Mouse (Mus musculus) lung, embryonic 15.5 days (tissue): ENCODE results near the gene Ovol2. TPM values are rescaled to one million over a fixed set of nuclear protein-coding genes. Genes with fewer than 3 reads are reported as not detected.

Experiments used
- ATAC-seq: fragments of 200-750 bp; cut with Nextera tagmentation; 2 replicates; pipeline ENCODE4 v1.8.0; 2017; ENCODE audit warnings: moderate number of reproducible peaks, borderline replicate concordance; ENCODE audit not compliant: low FRiP score, low TSS enrichment; ENCODE audit errors: extremely low read depth
- H3K27ac ChIP-seq: fragments of 300-500 bp; sonication (generic); 2 replicates; pipeline ENCODE4 v1.5.1; 2015; ENCODE audit warnings: moderate library complexity, mild to moderate bottlenecking, inconsistent platforms
- H3K27me3 ChIP-seq: fragments of 300-500 bp; sonication (generic); 2 replicates; pipeline ENCODE4 v1.6.1; 2015; ENCODE audit warnings: inconsistent platforms
- H3K36me3 ChIP-seq: fragments of 300-500 bp; sonication (generic); 2 replicates; pipeline ENCODE4 v1.6.1; 2015; ENCODE audit warnings: inconsistent platforms
- H3K4me1 ChIP-seq: fragments of 300-500 bp; sonication (generic); 2 replicates; pipeline ENCODE4 v1.6.1; 2015; ENCODE audit warnings: inconsistent platforms
- H3K4me2 ChIP-seq: fragments of 300-500 bp; sonication (generic); 2 replicates; pipeline ENCODE4 v1.6.1; 2015; ENCODE audit warnings: inconsistent platforms, mild to moderate bottlenecking, moderate library complexity
- H3K4me3 ChIP-seq: fragments of 300-500 bp; sonication (generic); 2 replicates; pipeline ENCODE4 v1.5.1; 2015; ENCODE audit warnings: mild to moderate bottlenecking, inconsistent platforms
- H3K9ac ChIP-seq: fragments of 300-500 bp; sonication (generic); 2 replicates; pipeline ENCODE4 v1.6.1; 2015; ENCODE audit warnings: inconsistent platforms
- H3K9me3 ChIP-seq: fragments of 300-500 bp; sonication (generic); 2 replicates; pipeline ENCODE4 v1.6.1; 2016; ENCODE audit warnings: inconsistent platforms
- WGBS: fragments of 180-500 bp; shearing (Covaris S2); methylation state at CpG from one replicate; pipeline ENCODE4 v1.1.7; 2015; 5-methylcytosine and 5-hydroxymethylcytosine counted together
- polyA plus RNA-seq: library from polyadenylated mRNA; unstranded; fragments of >200 nt; fragmentation: Nextera tagmentation; extraction: Ambion mirVana; gene quantifications from 2 replicates; pipeline ENCODE4 v1.2.1, GENCODE M21; 2015

Ovol2 gene
- polyA plus RNA-seq, 1 experiment from 2014 or later: 4.8 TPM

DNA sequence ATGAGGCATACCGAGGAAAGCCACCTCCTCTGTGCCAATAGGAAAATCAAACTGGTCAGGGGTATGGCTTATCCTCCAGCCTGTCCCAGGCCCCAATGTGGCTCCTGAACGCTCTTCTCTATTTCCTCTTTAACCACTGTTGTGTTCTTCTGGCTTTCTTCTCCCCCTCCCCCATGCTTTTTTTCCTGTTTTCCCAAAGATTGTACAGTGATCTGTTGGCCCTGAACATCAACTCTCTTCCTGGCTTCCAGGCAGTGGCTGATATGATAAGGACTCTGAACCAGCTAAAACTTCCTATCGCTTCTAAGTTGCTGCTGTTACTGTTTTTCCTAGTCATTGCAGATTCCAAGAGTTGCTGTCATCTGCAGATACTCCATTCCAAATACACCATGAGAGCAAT lies 55.1 kb downstream of the Ovol2 start:
- Histone ChIP-seq H3K36me3 (peaks cover 27% of the 10 kb centered on the region), H3K27me3 (no peaks in the 10 kb centered on the region), H3K9me3 (no peaks in the 10 kb centered on the region), H3K4me1 (peaks cover 22% of the 10 kb centered on the region), H3K27ac (no peak overlapping the region), H3K4me2 (no peak overlapping the region), H3K4me3 (no peak overlapping the region), H3K9ac (no peak overlapping the region)
- no peak for ATAC-seq
- WGBS: 81% methylated on average over 3 of the region's 3 CpGs

DNA sequence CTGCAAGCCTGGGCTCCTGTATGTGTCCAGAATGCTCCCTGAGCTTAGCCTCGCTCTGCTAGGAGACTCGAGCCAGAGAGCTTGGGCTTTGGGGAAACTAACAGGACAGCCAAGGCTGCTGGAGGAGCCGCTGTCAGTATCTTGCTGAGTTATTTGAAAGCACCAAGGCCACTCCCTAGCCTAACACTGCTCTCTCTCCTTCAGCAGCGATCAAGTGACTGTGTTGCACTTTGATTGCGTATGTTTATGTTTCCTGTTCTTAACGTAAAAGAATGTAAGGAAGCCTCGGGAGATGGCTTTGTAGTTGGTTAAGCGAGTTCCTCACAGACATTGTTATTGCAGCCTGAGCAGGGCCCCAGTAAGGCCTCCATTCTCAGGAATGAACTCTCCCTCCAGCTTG lies 57.2 kb downstream of the Ovol2 start:
- no peaks in the 10 kb centered on the region for H3K9me3 ChIP-seq
- peak overlapping the region; percentile 65 for H3K27ac ChIP-seq
- H3K4me3 ChIP-seq: no peak overlapping the region
- H3K36me3 ChIP-seq: peaks cover 23% of the 10 kb centered on the region
- no peak for ATAC-seq
- H3K4me1 ChIP-seq: peaks cover 29% of the 10 kb centered on the region
- H3K4me2 ChIP-seq: peak overlapping the region; percentile 17; the same call in 1 of the 2 replicates
- WGBS: 22% methylated on average over 8 of the region's 8 CpGs
- H3K27me3 ChIP-seq: no peaks in the 10 kb centered on the region
- no peak overlapping the region for H3K9ac ChIP-seq

DNA sequence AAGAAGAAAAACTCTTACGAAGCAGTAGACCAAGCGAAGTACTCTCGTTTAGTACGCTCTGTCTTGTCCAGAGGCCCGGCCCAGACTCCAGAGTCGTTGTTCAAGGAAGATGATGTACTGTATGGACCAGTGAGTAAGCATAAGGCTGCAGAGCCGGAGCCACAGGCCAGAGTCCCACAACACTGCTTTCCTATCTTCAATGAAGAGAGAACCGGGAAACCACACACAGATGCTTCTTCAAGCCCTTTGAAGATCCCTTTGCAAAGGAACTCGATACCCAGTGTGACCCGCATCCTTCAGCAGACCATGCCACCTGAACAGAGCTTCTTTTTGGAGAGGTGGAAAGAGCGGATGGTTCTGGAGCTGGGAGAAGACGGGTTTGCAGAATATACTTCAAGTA lies 59.9 kb downstream of the Ovol2 start:
- 0 out of 2 replicates have a peak overlapping the region, but pooled peaks have one; percentile 83 for H3K4me2 ChIP-seq
- peaks cover 43% of the 10 kb centered on the region for H3K4me1 ChIP-seq
- H3K36me3 ChIP-seq: peaks cover 9% of the 10 kb centered on the region
- ATAC-seq: no peak
- no peaks in the 10 kb centered on the region for H3K27me3 ChIP-seq
- H3K9me3 ChIP-seq: no peaks in the 10 kb centered on the region
- 87% methylated on average over 12 of the region's 12 CpGs for WGBS
- H3K4me3 ChIP-seq: no peak overlapping the region
- no peak overlapping the region for H3K27ac ChIP-seq
- H3K9ac ChIP-seq: no peak overlapping the region; the same call in 1 of the 2 replicates

DNA sequence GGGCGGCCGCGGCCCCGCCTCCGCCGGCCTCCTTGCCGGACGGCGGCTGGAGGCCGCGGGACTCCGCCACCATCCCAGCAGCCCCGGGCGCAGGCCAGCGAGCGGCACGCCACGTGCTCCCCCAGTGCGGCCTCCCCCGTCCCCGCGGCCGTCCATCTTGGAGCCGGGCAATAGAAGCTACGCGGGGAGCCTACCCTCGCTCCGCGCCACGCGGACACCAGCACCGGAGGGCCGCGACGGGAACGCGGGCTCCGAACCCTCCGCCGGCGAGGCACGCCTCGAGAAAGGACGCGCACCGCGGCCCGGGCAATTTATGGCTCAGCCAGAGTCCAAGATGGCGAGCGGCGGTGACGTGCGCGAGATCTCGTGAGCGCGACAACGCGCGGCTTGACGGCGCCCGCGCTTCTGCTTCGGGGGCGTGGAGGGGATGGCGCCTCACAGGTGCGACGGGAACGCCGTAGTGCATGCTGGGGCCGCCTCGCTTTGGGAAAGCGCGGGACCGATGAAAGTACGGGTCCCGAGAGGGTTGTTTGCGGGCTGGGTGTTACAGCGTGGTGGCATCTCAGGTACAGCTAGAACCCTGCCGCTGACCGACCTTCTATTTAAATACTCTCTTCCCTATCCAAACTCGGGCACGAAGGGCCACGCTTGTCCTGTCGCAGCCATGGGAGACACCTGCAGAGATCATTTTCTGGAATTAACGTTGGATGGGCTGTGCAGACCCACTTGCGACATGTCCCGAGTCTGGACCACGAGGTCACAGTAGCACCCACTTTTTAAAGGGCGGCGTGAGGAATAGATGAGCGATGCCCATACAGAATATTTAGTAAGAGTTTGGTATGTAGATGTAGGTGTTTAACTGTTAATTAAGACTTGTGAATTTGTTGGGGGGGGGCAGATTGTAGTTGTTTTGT lies 61.2 kb downstream of the Ovol2 start, which contains the start of the genes Mgme1 and Snx5:
Mgme1 (plus strand) TSS at position 157 of the 914 bp plus-strand sequence.
Snx5 (minus strand) TSS at position 400 of the 914 bp plus-strand sequence.
- under 1% methylated on average over 86 of the region's 93 CpGs for WGBS
- H3K27me3 ChIP-seq: no peaks in the 10 kb centered on the region
- H3K4me3 ChIP-seq: peak within 1 kb of the TSS; percentile 77
- H3K9me3 ChIP-seq: no peaks in the 10 kb centered on the region
- no peaks in the 10 kb centered on the region for H3K36me3 ChIP-seq
- H3K27ac ChIP-seq: peak within 1 kb of the TSS; percentile 98
- H3K4me1 ChIP-seq: peaks cover 54% of the 10 kb centered on the region
- peak within 1 kb of the TSS; percentile 83 for H3K4me2 ChIP-seq
- H3K9ac ChIP-seq: peak within 1 kb of the TSS; percentile 91
- ATAC-seq: peak; percentile 97

DNA sequence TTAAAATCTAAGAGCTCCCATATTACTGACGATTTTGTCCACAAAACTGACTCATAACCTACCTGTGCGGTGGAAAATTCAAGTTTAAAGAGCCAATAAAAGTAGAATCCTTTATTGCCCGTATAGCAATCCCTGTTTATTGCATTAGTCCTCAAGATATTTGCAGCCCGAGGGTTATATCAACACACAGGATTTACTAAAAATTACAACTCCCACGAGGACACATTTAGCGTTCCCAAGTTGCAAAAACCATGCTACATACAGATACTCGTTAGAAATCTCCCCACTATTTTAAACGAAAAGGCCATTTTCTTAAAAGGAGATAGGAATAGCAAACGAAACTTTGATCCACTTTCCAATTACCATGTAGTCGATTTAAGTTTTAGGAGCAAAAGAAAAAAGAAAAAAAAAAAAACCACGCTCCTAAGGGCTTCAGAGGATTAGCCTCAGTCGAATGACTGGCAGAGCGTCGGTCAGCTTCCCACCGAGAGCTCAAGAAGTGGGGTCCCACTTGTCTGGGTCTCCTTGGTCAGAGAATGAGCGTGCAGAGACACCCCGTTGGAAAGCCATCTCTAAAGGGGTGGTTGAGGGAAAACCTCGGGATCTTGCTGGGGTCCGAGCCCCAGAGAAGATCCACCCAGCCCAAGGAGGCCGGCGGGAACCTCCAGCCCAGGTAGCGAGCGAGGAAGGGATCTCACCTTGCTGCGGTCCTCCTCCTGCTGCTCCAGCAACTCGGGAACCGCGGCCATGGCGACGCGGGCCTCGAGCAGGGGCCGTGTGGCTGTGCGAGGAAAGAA lies 62.1 kb downstream of the Ovol2 start:
- peaks cover 51% of the 10 kb centered on the region for H3K4me1 ChIP-seq
- H3K36me3 ChIP-seq: no peaks in the 10 kb centered on the region
- H3K27me3 ChIP-seq: no peaks in the 10 kb centered on the region
- no peak; the same call in 1 of the 2 replicates for ATAC-seq
- H3K4me3 ChIP-seq: peak overlapping the region; percentile 77
- H3K27ac ChIP-seq: peak overlapping the region; percentile 98
- peak overlapping the region; percentile 91 for H3K9ac ChIP-seq
- under 1% methylated on average over 32 of the region's 33 CpGs for WGBS
- no peaks in the 10 kb centered on the region for H3K9me3 ChIP-seq
- H3K4me2 ChIP-seq: peak overlapping the region; percentile 83

DNA sequence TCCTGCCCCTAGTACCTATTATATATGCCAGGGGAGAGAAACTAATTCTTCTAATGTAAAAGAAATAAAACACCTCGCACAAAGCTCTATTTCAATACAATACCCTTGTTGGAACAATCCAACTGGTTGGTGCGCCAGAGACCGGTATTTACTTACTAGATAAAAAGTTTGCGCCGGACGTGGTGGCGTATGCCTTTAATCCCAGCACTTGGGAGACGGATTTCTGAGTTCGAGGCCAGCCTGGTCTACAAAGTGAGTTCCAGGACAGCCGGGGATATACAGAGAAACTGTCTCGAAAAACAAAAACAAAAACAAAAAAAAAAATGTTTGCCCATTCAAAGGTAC lies 62.7 kb downstream of the Ovol2 start:
- H3K4me1 ChIP-seq: peaks cover 48% of the 10 kb centered on the region
- WGBS: 0% methylated on average over 11 of the region's 11 CpGs
- H3K9ac ChIP-seq: peak overlapping the region; percentile 91
- 0 out of 2 replicates have a peak overlapping the region, but pooled peaks have one; percentile 98 for H3K27ac ChIP-seq
- H3K36me3 ChIP-seq: 0 out of 2 replicates have a peak, but pooled peaks cover 2% of the 10 kb centered on the region
- peak overlapping the region; percentile 77 for H3K4me3 ChIP-seq
- no peak for ATAC-seq
- H3K4me2 ChIP-seq: peak overlapping the region; percentile 83
- no peaks in the 10 kb centered on the region for H3K27me3 ChIP-seq
- H3K9me3 ChIP-seq: no peaks in the 10 kb centered on the region

DNA sequence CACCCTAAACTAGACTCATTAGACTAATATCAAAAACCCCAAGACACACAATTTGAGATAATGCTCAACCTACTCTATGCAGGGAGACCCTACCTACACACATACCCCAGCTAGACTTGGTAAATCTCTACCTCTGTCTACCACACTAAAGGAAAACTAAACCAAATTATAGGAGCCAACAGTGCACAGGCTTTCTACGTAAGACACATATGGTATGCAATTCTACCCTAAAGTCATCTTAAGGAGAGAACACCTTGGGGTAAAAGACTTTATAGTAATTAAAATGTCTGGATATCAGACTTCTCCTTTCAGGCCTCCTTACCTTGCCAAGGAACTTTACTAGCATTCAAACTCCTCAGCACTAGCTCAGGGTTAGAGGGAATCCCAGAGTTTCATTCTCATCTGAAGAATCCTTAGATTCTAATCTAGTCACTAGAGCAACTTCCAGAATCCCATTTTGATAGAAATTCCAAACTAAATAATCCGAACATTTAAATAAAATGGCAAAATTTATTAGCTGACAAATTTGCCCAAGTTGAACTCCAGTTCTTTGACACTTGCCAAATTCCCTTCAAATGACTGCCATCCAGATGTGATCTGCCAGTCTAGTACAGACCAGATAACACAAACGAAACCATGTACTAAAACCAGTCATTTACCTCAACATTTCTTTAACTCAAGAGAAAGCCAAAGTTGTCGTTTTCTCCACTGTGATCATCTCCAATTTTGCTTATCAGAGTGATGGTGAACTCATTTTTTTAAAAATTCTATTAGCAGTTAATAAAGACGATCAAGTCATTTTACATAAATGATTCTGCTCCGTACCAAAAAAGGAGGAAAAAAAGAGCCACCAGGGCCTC lies 63.3 kb downstream of the Ovol2 start:
- Histone ChIP-seq H3K4me3 (peak overlapping the region; percentile 77), H3K9me3 (no peaks in the 10 kb centered on the region), H3K36me3 (0 out of 2 replicates have a peak, but pooled peaks cover 3% of the 10 kb centered on the region), H3K27me3 (no peaks in the 10 kb centered on the region), H3K4me2 (peak overlapping the region; percentile 83), H3K4me1 (peaks cover 49% of the 10 kb centered on the region), H3K9ac (peak overlapping the region; percentile 91), H3K27ac (no peak overlapping the region)
- 5% methylated on average over 6 of the region's 6 CpGs for WGBS
- no peak for ATAC-seq

DNA sequence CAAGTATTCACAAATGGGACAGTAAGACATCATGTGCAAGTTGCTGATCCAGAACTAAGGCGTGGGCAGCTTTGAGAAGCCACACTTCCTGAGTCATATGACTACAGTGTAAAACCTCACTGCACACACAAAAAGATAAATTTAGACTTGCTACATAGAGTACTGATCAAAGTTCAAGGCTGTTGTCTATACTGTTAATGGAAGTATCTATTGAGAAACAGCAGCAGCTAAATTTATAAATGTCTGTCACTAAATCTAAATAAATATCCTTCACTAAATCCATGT lies 64.3 kb downstream of the Ovol2 start:
- no peak for ATAC-seq
- no peak overlapping the region for H3K9ac ChIP-seq
- 25% methylated on average over 1 of the region's 1 CpGs for WGBS

DNA sequence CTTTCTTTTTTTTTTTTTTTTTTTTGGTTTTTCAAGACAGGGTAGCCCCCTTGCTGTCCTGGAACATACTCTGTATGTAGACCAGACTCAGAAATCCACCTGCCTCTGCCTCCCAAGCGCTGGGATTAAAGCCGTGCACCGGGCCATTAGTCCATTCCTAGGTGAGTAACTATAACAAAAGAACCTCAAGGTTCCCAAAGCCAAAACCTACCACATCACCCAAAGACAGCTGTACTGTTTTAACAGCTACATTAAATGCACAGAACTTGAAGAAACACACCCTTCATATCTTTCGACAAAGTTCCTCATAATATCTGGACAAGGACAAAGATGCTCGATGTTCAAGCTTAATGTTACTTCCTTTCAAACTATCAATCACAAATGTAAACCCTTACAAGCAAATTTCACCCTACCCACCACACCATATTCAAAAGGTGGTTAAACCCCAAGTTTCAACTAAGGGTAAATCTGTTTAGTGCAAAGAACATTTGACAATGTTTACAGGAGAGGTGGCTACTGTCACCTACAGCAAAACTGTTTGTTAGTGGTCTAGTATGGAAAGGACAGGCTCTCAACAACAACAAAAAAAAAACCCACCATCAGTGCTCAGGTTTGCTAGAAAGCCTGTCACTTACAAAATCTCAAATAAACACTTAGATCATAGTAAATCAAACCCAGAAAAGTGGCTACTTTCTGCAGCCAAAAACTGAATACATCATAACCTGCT lies 64.8 kb downstream of the Ovol2 start:
- Histone ChIP-seq H3K27ac (no peak overlapping the region), H3K4me2 (peak overlapping the region; percentile 83), H3K9me3 (no peaks in the 10 kb centered on the region), H3K4me3 (0 out of 2 replicates have a peak overlapping the region, but pooled peaks have one; percentile 77), H3K4me1 (peaks cover 50% of the 10 kb centered on the region), H3K9ac (no peak overlapping the region), H3K36me3 (0 out of 2 replicates have a peak, but pooled peaks cover 3% of the 10 kb centered on the region), H3K27me3 (no peaks in the 10 kb centered on the region)
- 43% methylated on average over 5 of the region's 5 CpGs for whole genome bisulfite sequencing
- ATAC-seq: no peak

More for the DNA sequence above, 64.3 kb downstream of the Ovol2 start:
- no peaks in the 10 kb centered on the region for H3K9me3 ChIP-seq
- H3K27me3 ChIP-seq: no peaks in the 10 kb centered on the region
- 0 out of 2 replicates have a peak, but pooled peaks cover 3% of the 10 kb centered on the region for H3K36me3 ChIP-seq
- H3K27ac ChIP-seq: no peak overlapping the region
- peaks cover 51% of the 10 kb centered on the region for H3K4me1 ChIP-seq
- H3K4me3 ChIP-seq: 0 out of 2 replicates have a peak overlapping the region, but pooled peaks have one; percentile 77
- H3K4me2 ChIP-seq: peak overlapping the region; percentile 83

DNA sequence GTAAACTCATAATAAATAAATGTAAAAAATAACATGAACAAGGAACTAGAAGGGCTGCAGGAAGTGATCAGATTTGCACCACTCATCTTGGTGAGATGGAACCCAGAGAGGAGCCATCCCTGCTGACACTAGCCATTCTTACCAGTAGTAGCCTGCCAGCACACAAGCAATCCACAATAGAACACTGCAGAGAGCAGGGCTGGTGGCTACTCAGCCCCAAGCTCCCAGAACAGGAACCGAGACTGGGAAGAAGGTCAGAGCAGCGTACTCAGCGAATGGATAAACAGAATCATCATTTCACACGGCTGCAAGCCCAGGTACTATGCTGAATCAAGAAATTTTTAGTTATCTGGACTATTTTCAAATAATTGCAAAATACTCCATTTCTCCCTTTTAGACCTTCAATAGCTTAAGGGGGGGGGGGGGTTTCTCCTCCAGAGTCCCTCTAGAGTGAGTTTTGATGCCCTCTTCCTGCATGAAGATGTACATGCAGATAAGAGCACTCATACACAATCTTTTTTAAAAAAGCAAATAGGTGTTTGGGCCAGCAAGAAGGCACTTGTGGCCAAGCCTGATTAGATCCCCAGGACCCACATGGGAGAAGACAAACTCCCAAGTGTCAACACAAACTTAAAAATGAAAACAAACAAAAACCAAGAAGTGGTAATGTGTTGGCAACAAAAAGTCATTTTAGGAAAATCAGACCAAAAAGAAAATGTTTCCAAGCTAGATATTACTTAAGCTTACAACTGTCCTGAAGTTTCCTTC lies 65.8 kb downstream of the Ovol2 start:
- H3K27me3 ChIP-seq: no peaks in the 10 kb centered on the region
- ATAC-seq: no peak
- H3K4me2 ChIP-seq: peak overlapping the region; percentile 8; the same call in 1 of the 2 replicates
- H3K9ac ChIP-seq: peak overlapping the region; percentile 7; the same call in 1 of the 2 replicates
- no peaks in the 10 kb centered on the region for H3K9me3 ChIP-seq
- peaks cover 43% of the 10 kb centered on the region for H3K4me1 ChIP-seq
- 37% methylated on average over 4 of the region's 4 CpGs for WGBS
- peaks cover 9% of the 10 kb centered on the region for H3K36me3 ChIP-seq
- no peak overlapping the region for H3K27ac ChIP-seq
- no peak overlapping the region for H3K4me3 ChIP-seq
